Mouse (Mus musculus) heart, adult 2 months (tissue): ENCODE measurements around the gene Zbed5.
"Not testable (repeated sequence)": the region's sequence is repeated elsewhere in the genome, so short reads cannot be mapped to it uniquely, and the experiment has no call there.

Source experiments
- CTCF ChIP-seq: fragments of 200-600 bp; IDR thresholded peaks from 2 replicates; pipeline ENCODE4 v1.8.1; 2022; ENCODE audit warnings: antibody characterized with exemption, mild to moderate bottlenecking, moderate library complexity
- POLR2A ChIP-seq: fragments of 200-500 bp; IDR thresholded peaks from 2 replicates; pipeline ENCODE4 v1.6.1; 2011; ENCODE audit warnings: mild to moderate bottlenecking, low read depth, low read length, control low read depth; ENCODE audit not compliant: insufficient read depth

DNA sequence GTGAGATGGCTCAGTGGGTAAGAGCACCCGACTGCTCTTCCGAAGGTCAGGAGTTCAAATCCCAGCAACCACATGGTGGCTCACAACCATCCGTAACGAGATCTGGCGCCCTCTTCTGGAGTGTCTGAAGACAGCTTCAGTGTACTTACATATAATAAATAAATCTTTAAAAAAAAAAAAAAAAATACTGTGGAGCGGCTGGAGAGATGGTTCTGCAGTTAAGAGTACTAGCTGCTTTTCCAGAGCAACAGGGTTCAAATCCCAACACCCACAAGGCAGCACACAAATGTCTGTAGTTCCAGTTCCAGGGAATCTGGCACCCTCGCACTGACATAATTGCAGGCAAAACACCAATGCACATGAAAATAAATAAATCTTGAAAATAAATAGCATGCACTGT, 5.1 kb upstream of the Zbed5 start:
- not testable (repeated sequence) for TF ChIP-seq POLR2A, CTCF
